Mouse (Mus musculus): ENCODE data around the gene Hspa5. TPM values are rescaled to one million over a fixed set of nuclear protein-coding genes. Genes with fewer than 3 reads are reported as not detected.
"Not testable (repeated sequence)": the region's sequence is repeated elsewhere in the genome, so short reads cannot be mapped to it uniquely, and the experiment has no call there.

The Hspa5 gene
- polyA plus RNA-seq, 1 experiment from 2014 or later = 756 TPM

DNA sequence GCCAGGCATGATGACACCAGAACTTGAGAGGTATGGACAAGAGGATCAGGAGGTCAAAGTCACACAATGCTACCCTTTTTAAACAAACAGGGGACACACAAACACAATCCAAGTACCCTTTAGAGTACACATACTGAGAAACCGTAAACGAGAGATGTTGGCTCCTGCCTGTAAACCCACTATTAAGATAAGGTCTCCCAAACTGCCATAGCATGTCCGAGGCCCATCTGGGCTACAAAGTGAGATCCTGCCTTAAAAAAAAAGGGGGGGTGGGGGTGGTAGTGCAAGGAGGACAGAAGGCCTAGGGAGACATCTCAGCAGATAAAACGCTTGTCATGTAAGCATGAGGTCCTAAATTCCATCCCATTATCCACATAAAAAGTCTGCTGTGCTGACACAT is 23.3 kb upstream of the Hspa5 start:
- Histone ChIP-seq H3K27ac (no peak overlapping the region), H3K4me3 (replicated peaks) (no peak overlapping the region), H3K4me1 (replicated peaks) (peaks cover 5% of the 10 kb centered on the region), H3K27me3 (no peaks in the 10 kb centered on the region), H3K36me3 (no peaks in the 10 kb centered on the region), H3K4me2 (no peak overlapping the region), H3K9me3 (no peaks in the 10 kb centered on the region), H3K9ac (replicated peaks) (no peak overlapping the region)
- ATAC-seq (ENCODE audit: insufficient number of reproducible peaks, insufficient read depth, low FRiP score, low TSS enrichment, low read depth) = no peak
- 87% methylated on average over 4 of the region's 4 CpGs for WGBS

DNA sequence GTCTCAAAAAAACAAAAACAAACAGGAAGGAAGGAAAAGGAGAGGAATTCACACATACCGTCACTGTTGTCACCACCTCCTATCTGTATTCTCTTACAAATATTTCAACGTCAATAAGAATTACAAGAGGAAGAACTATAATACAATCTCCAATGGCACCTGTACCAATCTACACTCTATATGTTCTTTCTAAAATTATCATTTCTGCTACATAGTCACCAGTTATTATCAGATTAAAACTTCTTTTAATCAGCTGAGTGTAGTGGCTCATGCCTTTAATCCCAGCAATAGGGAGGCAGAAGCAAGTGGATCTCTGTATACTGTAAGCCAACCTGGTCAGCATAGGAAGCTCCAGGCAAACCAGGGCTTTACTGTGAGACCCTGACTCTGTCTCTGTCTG is 21.5 kb upstream of the Hspa5 start:
- H3K4me2 ChIP-seq = no peak overlapping the region
- H3K9ac ChIP-seq (replicated peaks) = no peak overlapping the region
- WGBS = 79% methylated on average over 2 of the region's 2 CpGs
- H3K27ac ChIP-seq = no peak overlapping the region
- no peaks in the 10 kb centered on the region for H3K36me3 ChIP-seq
- no peaks in the 10 kb centered on the region for H3K9me3 ChIP-seq
- no peak for ATAC-seq (ENCODE audit: insufficient number of reproducible peaks, insufficient read depth, low FRiP score, low TSS enrichment, low read depth)
- no peak overlapping the region for H3K4me3 ChIP-seq (replicated peaks)
- no peaks in the 10 kb centered on the region for H3K27me3 ChIP-seq
- H3K4me1 ChIP-seq (replicated peaks) = peaks cover 5% of the 10 kb centered on the region

DNA sequence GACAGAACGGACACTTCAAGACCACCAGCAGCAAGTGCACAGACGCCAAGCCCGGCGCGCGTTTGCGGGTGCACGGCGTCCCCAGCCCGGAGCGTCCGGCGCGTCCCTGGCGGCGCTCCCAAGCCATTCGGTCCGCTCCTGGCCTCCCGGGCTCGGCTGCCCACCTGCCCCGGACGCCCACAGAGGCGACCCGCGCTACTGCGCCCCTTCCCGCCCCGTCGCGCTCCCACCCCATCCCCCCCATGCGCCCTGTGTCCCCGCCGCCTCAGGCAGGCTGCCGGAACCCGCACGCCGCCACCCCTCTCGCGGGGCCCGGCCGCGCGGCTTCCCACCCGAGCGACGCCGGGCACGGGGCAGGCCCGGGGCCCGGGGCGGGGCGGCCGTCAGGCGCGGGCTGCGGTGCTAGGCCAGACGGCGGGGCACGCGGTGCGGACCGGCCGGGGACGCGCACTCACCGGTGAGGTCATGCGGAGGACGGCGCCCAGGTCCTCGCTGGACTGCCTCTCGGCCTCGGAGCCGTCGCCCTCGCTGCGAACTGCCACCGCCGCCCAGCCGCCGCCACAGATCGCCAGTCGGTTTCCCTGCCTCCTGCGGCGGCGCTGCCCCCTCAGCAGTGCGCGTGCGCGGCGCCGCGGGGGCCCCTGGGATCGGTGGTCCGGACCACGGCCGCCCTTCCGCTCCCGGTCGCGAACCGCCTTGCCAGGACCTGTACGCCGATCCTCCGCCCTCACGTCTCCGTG is 17.8 kb upstream of the Hspa5 start:
- Histone ChIP-seq H3K36me3 (no peaks in the 10 kb centered on the region), H3K4me3 (replicated peaks) (peak overlapping the region; percentile 98), H3K9me3 (no peaks in the 10 kb centered on the region), H3K4me2 (peak overlapping the region; percentile 68), H3K27ac (peak overlapping the region; percentile 93), H3K9ac (replicated peaks) (peak overlapping the region; percentile 96), H3K27me3 (no peaks in the 10 kb centered on the region), H3K4me1 (replicated peaks) (peaks cover 5% of the 10 kb centered on the region)
- under 1% methylated on average over 102 of the region's 106 CpGs for WGBS
- ATAC-seq (ENCODE audit: insufficient number of reproducible peaks, insufficient read depth, low FRiP score, low TSS enrichment, low read depth) = peak; percentile 93

DNA sequence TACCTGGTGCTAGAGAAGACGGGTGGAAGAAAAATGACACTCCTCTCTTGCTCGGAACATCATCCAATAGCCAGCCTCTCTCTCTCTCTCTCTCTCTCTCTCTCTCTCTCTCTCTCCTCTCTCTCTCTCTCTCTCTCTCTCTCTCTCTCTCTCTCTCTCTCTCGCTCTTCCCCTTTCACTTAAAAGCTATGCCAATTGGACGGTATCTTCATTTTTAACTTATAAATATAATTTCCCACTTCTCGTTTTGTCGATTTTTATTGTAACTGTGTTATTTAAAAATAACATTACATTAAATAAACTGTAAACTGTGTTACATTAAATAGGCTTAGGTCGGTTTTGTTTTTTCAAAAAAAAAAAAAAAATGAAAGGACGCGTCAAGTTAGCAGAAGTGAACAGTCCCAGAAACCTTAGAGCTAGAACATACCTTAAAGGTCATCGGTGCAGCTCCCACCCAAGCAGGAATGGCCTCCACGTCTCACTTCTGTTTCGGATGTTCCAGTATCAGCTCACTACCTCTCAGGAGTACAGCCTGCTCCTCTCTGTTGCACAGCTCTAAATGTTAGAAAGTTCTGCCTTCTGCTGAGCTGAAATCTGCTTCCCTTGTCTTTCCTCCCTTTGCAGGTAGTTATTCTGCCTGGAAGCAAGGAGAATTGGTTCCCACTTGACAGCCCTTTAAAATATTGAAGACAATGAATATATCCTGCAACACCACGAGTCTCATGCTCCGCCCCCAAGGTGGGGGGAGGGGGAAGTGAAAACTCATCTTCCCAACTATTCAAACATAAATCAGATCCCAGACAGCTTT is 17.0 kb upstream of the Hspa5 start, which contains the start of gene Gapvd1:
Gene Gapvd1 (minus strand): TSS at position 682 of the 808 bp plus-strand sequence.
- WGBS = 2% methylated on average over 13 of the region's 14 CpGs
- Histone ChIP-seq H3K27ac (peak within 1 kb of the TSS; percentile 93), H3K4me1 (replicated peaks) (peaks cover 5% of the 10 kb centered on the region), H3K27me3 (no peaks in the 10 kb centered on the region), H3K36me3 (no peaks in the 10 kb centered on the region), H3K4me2 (peak within 1 kb of the TSS; percentile 68), H3K4me3 (replicated peaks) (peak within 1 kb of the TSS; percentile 98), H3K9me3 (no peaks in the 10 kb centered on the region), H3K9ac (replicated peaks) (peak within 1 kb of the TSS; percentile 96)
- ATAC-seq (ENCODE audit: insufficient number of reproducible peaks, insufficient read depth, low FRiP score, low TSS enrichment, low read depth) = no peak

DNA sequence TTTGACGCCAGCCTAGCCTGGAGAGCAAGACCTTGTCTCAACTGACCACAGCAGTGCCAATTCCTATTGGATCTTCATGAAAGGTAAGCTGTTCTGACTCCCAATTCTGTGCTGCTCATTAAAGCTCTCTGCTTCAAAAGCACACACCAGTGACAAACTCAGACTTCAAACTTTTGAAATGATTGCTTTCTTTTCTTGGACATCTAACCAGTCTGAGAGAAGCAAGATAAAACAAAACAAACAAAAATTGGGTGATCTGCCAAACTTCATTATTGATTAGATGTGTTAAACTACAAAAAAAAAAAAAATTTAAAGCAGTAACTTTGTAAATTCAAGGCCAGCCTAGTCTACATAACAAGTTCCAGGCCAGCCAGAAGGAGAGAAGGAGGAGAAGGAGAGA is 14.4 kb upstream of the Hspa5 start:
- no peak overlapping the region for H3K27ac ChIP-seq
- H3K9me3 ChIP-seq = no peaks in the 10 kb centered on the region

DNA sequence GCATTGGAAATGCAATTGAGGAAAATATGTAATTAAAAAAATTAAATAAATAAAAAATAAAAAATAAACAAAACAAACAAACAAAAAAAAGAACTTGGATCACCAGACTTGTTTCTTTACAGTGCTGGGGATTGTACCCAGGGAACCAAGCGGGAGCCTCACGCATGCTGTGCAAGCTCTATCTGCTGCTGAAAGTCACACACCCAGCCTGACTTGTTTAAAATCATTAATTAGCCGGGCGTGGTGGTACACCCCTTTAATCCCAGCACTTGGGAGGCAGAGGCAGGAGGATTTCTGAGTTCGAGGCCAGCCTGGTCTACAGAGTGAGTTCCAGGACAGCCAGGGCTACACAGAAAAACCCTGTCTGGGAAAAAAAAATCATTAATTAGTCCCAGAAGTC is 10.5 kb upstream of the Hspa5 start:
- WGBS = 90% methylated on average over 5 of the region's 5 CpGs
- not testable (repeated sequence) for H3K4me3 ChIP-seq (replicated peaks); H3K27me3 ChIP-seq; ATAC-seq (ENCODE audit: insufficient number of reproducible peaks, insufficient read depth, low FRiP score, low TSS enrichment, low read depth); H3K4me1 ChIP-seq (replicated peaks); H3K36me3 ChIP-seq; H3K9me3 ChIP-seq; H3K9ac ChIP-seq (replicated peaks); H3K4me2 ChIP-seq; H3K27ac ChIP-seq

More for the DNA sequence above, 14.4 kb upstream of the Hspa5 start:
- H3K27me3 ChIP-seq = no peaks in the 10 kb centered on the region
- no peak for ATAC-seq (ENCODE audit: insufficient number of reproducible peaks, insufficient read depth, low FRiP score, low TSS enrichment, low read depth)
- WGBS = 76% methylated on average over 1 of the region's 1 CpGs
- peaks cover 5% of the 10 kb centered on the region; the same call in 1 of the 2 replicates for H3K4me1 ChIP-seq (replicated peaks)
- no peaks in the 10 kb centered on the region for H3K36me3 ChIP-seq
- no peak overlapping the region for H3K4me3 ChIP-seq (replicated peaks)
- H3K9ac ChIP-seq (replicated peaks) = no peak overlapping the region
- H3K4me2 ChIP-seq = no peak overlapping the region

DNA sequence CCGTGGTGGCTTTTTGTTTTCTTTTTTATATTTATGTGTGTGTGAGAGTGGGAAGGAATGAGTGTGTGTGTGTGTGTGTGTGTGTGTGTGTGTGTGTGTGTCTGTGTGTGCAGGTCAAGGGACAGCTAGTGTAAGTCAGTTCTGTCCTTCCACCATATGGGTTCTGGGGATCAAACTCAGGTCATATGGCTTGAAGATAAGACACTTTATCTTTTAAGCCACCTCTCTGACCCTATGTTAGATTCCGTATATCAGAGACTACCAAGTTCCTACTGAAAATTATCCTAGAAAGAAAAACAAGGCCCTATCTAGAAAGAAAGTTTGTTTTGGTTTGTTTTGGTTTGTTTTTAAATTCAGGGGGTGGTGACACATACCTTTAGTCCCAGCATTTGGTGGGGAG is 9.6 kb upstream of the Hspa5 start:
- ATAC-seq (ENCODE audit: insufficient number of reproducible peaks, insufficient read depth, low FRiP score, low TSS enrichment, low read depth) = no peak
- 91% methylated on average over 2 of the region's 2 CpGs for WGBS
- no peak overlapping the region for H3K9ac ChIP-seq (replicated peaks)
- H3K36me3 ChIP-seq = no peaks in the 10 kb centered on the region
- H3K4me2 ChIP-seq = no peak overlapping the region
- H3K9me3 ChIP-seq = peaks cover 2% of the 10 kb centered on the region; the same call in 1 of the 2 replicates
- no peak overlapping the region for H3K4me3 ChIP-seq (replicated peaks)
- no peaks in the 10 kb centered on the region for H3K27me3 ChIP-seq
- H3K27ac ChIP-seq = no peak overlapping the region
- no peaks in the 10 kb centered on the region for H3K4me1 ChIP-seq (replicated peaks)

DNA sequence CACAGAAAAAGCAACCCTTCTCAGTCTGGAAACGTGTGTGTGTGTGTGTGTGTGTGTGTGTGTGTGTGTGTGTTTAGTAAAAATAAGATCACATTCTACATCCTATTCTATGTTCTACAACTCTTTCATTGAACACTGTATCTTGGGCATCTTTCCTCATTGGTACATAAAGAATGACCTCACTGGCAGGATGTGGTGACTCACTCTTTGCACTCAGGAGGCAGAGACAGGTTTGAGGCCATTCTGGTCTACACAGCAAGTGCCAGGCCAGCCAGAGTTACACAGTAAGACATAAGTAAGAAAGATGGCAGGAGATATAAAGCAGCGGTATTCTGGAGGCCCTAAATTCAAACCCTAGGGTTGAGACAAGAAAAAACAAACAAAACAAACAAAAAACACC is 8.9 kb upstream of the Hspa5 start:
- no peaks in the 10 kb centered on the region for H3K27me3 ChIP-seq

DNA sequence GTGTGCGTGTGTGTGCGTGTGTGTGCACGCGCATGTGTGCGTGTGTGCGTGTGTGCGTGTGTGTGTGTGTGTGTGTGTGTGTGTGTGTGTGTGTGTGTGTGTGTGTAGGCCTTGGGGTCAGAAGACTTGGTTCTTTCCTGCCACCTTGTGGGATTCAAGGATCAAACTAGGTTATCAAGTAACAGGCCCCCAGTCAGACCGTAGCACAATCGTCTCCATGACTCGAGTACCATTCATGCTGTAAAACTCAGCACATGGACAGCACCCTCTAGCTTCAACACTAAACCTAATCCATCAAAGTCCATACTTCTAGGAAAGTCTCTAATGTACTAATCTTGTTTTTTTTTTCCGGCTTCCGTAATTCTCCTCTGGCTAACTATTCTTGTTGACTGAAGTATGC is 7.0 kb upstream of the Hspa5 start:
- no peaks in the 10 kb centered on the region for H3K4me1 ChIP-seq (replicated peaks)
- ATAC-seq (ENCODE audit: insufficient number of reproducible peaks, insufficient read depth, low FRiP score, low TSS enrichment, low read depth) = no peak
- 81% methylated on average over 12 of the region's 12 CpGs for WGBS
- no peak overlapping the region for H3K9ac ChIP-seq (replicated peaks)
- no peak overlapping the region for H3K4me3 ChIP-seq (replicated peaks)
- H3K27me3 ChIP-seq = no peaks in the 10 kb centered on the region
- no peaks in the 10 kb centered on the region for H3K36me3 ChIP-seq
- H3K9me3 ChIP-seq = peaks cover 5% of the 10 kb centered on the region; the same call in 1 of the 2 replicates
- H3K4me2 ChIP-seq = no peak overlapping the region
- H3K27ac ChIP-seq = no peak overlapping the region

More for the DNA sequence above, 8.9 kb upstream of the Hspa5 start:
- Histone ChIP-seq H3K9me3 (peaks cover 5% of the 10 kb centered on the region; the same call in 1 of the 2 replicates), H3K4me3 (replicated peaks) (no peak overlapping the region), H3K9ac (replicated peaks) (no peak overlapping the region), H3K36me3 (no peaks in the 10 kb centered on the region), H3K27ac (no peak overlapping the region), H3K4me2 (no peak overlapping the region), H3K4me1 (replicated peaks) (no peaks in the 10 kb centered on the region)
- ATAC-seq (ENCODE audit: insufficient number of reproducible peaks, insufficient read depth, low FRiP score, low TSS enrichment, low read depth) = no peak
- whole genome bisulfite sequencing = 56% methylated on average over 2 of the region's 2 CpGs

DNA sequence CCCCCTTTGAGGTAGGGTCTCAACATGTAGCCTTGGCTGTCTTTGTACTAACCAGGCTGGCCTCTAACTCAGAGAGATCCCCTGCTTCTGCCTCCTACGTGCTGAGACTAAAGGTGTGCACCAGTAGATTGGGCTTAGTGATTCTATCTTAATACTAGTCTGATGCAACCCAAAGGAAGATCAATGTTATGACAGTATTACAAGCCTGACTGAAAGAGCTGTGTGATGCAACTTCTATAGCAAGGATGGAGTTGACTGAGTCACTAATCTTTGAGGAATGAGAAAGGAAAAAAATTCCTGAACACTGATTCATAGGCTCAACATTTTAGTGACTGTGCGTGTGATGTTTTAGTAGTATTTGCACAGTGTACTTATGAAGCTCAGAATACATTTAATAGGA is 1.7 kb upstream of the Hspa5 start:
- Histone ChIP-seq H3K9me3 (peaks cover 5% of the 10 kb centered on the region; the same call in 1 of the 2 replicates), H3K27ac (no peak overlapping the region), H3K4me1 (replicated peaks) (peaks cover 28% of the 10 kb centered on the region), H3K27me3 (no peaks in the 10 kb centered on the region), H3K9ac (replicated peaks) (no peak overlapping the region), H3K4me2 (peak overlapping the region; percentile 72), H3K4me3 (replicated peaks) (peak overlapping the region; percentile 99; the same call in 1 of the 2 replicates), H3K36me3 (peaks cover 26% of the 10 kb centered on the region)
- no peak for ATAC-seq (ENCODE audit: insufficient number of reproducible peaks, insufficient read depth, low FRiP score, low TSS enrichment, low read depth)
- WGBS = 90% methylated on average over 2 of the region's 2 CpGs

DNA sequence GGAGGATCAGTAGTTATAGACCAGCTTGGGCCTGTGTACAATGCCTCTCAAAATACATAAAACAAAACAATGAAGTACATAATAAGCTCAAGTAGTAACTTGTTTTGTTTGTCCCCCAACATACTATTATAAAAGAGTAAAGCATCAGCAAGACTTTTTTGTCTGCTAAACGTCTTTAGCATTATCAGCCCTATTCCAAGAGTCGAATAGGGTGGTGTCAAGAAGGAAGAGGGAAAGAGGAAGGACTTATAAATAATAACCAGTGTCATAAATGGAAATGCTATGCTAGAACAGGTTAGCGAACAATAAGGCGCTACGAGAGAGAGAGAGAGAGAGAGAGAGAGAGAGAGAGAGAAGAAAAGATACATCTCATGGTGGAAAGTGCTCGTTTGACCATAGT is 819 bp upstream of the Hspa5 start:
- WGBS = 4% methylated on average over 6 of the region's 6 CpGs
- peak overlapping the region; percentile 72 for H3K4me2 ChIP-seq
- peaks cover 5% of the 10 kb centered on the region; the same call in 1 of the 2 replicates for H3K9me3 ChIP-seq
- ATAC-seq (ENCODE audit: insufficient number of reproducible peaks, insufficient read depth, low FRiP score, low TSS enrichment, low read depth) = no peak
- peak overlapping the region; percentile 99 for H3K4me3 ChIP-seq (replicated peaks)
- peak overlapping the region; percentile 87 for H3K27ac ChIP-seq
- H3K4me1 ChIP-seq (replicated peaks) = peaks cover 36% of the 10 kb centered on the region
- H3K36me3 ChIP-seq = peaks cover 35% of the 10 kb centered on the region
- H3K27me3 ChIP-seq = no peaks in the 10 kb centered on the region
- H3K9ac ChIP-seq (replicated peaks) = peak overlapping the region; percentile 88
